Mouse (Mus musculus): Measurements from ENCODE around the gene Mocs3.

Gene Mocs3

GRCm38 (mm10) chr2:168230026-168230728, at the start of gene Mocs3, which contains the start of the genes Gm20716 and Dpm1:
Gene Mocs3, plus strand, starts transcription at chr2:168230622.
Gene Gm20716, minus strand, starts transcription at chr2:168230364.
Gene Dpm1, minus strand, starts transcription at chr2:168230591.
- peak; percentile 85 for DNase-seq

GRCm38 (mm10) chr2:168191856-168192255, 38.6 kb upstream of the Mocs3 start:
- DNase-seq = no peak

- DNase-seq = no peak
Observed at GRCm38 (mm10) chr2:168193685-168194084, 36.7 kb upstream of the Mocs3 start.

GRCm38 (mm10) chr2:168195721-168196120, 34.7 kb upstream of the Mocs3 start:
- no peak for DNase-seq

GRCm38 (mm10) chr2:168198421-168198820, 32.0 kb upstream of the Mocs3 start:
- no peak for DNase-seq

- DNase-seq = no peak
Observed at GRCm38 (mm10) chr2:168199476-168199875, 30.9 kb upstream of the Mocs3 start.

- DNase-seq = no peak
Observed at GRCm38 (mm10) chr2:168200014-168200691, 30.3 kb upstream of the Mocs3 start.

GRCm38 (mm10) chr2:168204476-168204999, 25.9 kb upstream of the Mocs3 start:
- no peak for DNase-seq

- DNase-seq = peak; percentile 92
Observed at GRCm38 (mm10) chr2:168205265-168205664, 25.2 kb upstream of the Mocs3 start.

GRCm38 (mm10) chr2:168205681-168206631, 24.5 kb upstream of the Mocs3 start:
- DNase-seq = peak; percentile 52

- peak; percentile 98 for DNase-seq
Observed at GRCm38 (mm10) chr2:168206725-168207644, 23.4 kb upstream of the Mocs3 start, which contains the start of gene Adnp. Gene Adnp, minus strand, starts transcription at chr2:168207112.

GRCm38 (mm10) chr2:168207883-168208282, 22.5 kb upstream of the Mocs3 start:
- DNase-seq = no peak

- no peak for DNase-seq
Observed at GRCm38 (mm10) chr2:168213788-168214397, 16.5 kb upstream of the Mocs3 start.

GRCm38 (mm10) chr2:168223326-168223725, 7.1 kb upstream of the Mocs3 start:
- no peak for DNase-seq

- DNase-seq = no peak
Observed at GRCm38 (mm10) chr2:168229116-168230025, 1.1 kb upstream of the Mocs3 start.

- peak; percentile 16 for DNase-seq
Observed at GRCm38 (mm10) chr2:168230773-168231470, 500 bp downstream of the Mocs3 start.

- no peak for DNase-seq
Observed at GRCm38 (mm10) chr2:168231471-168231829, 1.0 kb downstream of the Mocs3 start.

GRCm38 (mm10) chr2:168233286-168233685, 2.9 kb downstream of the Mocs3 start:
- DNase-seq = no peak

- DNase-seq = no peak
Observed at GRCm38 (mm10) chr2:168238335-168238734, 7.9 kb downstream of the Mocs3 start.

Data from thymus, postnatal 25 days (tissue).